ENCODE assay signal across 10 mouse cellular contexts in the genomic region with DNA sequence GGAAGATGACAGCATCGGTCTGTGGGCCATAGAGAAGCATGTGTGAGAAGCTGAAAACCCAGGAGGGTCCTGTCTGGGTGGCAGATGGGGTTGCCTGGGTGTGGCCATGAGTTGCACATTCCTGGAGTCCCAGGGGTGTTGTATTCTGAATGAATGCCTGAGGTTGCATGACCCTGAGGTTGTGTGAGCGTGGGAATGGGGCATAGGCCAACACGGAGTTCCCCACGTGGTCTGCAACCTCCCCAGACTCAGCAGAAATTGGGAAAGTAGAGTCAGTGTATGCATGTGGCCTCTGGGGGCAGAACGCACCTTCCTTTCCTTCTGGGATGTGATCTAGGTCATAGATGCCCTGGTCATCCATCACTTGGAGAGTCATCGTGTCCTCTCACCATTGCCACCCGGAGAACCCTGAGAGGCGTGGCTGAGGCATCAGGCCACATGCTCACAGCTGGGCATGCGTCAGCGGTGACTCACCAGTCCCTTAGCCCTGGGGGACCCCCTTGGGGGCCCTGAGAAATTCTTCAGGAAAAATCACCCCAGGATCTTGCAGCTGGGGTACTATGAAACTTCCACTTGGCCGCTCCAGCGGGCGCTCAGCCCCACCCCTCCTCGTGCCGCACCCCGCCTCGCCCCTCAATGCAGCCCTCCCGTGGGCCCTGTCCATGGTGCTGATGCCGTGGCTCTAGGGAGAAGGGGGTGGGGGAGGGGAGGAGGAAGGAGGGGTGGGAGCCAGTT. TPM values are rescaled to one million over a fixed set of nuclear protein-coding genes. Genes with fewer than 3 reads are reported as not detected.
A peak's percentile ranks its signal among the peaks of the same experiment; 100 is the strongest.
DNase-seq lines count a peak whose midpoint lies in the region; ATAC-seq and TF ChIP-seq lines count a peak whose summit lies in the region.
"Had no signal": no experiment of that assay in that cellular context is flagged by ENCODE, and none has a peak within 500 bp of the region (broad histone marks: within the 10 kb centered on the region; RNA-seq: fewer than 3 reads in every experiment).

No protein-coding gene starts in this region.

- H3K27me3 ChIP-seq in limb, embryonic 13.5 days: peaks cover 40% of the 10 kb centered on the region
- H3K27me3 ChIP-seq in stomach, postnatal 0 days (ENCODE audit: control insufficient read depth, insufficient read depth, low read length): no peaks in the 10 kb centered on the region

- H3K9ac ChIP-seq in limb, embryonic 13.5 days: no peak overlapping the region
- H3K9ac ChIP-seq in stomach, postnatal 0 days (ENCODE audit: low read length): no peak overlapping the region

- no peak overlapping the region for H3K27ac ChIP-seq in limb, embryonic 13.5 days
- no peak overlapping the region for H3K27ac ChIP-seq in stomach, postnatal 0 days (replicated peaks)

- H3K4me3 ChIP-seq in limb, embryonic 13.5 days: no peak overlapping the region
- no peak overlapping the region for H3K4me3 ChIP-seq in stomach, postnatal 0 days (ENCODE audit: low read depth, low read length)

- no peak for TF ChIP-seq POLR2A in brain, embryonic 14.5 days (IDR thresholded peaks at IDR 0.05; ENCODE audit: borderline replicate concordance, extremely low read depth, insufficient read depth, insufficient read length, poor library complexity, severe bottlenecking)

- ATAC-seq in limb, embryonic 13.5 days (ENCODE audit: low FRiP score, low read depth): no peak
- 0 out of 2 replicates have a peak, but pooled peaks have one; percentile 13 for ATAC-seq in stomach, postnatal 0 days (ENCODE audit: low FRiP score, low TSS enrichment)
- ATAC-seq in megakaryocyte, adult 5-6 weeks (ENCODE audit: poor library complexity, severe bottlenecking): no peak

- no peaks in the 10 kb centered on the region for H3K36me3 ChIP-seq in limb, embryonic 13.5 days
- H3K36me3 ChIP-seq in stomach, postnatal 0 days (ENCODE audit: control insufficient read depth, insufficient read depth, low read length): no peaks in the 10 kb centered on the region

- H3K4me2 ChIP-seq in limb, embryonic 13.5 days (replicated peaks): peak overlapping the region; percentile 7; the same call in 1 of the 2 replicates
- H3K4me2 ChIP-seq in stomach, postnatal 0 days (replicated peaks; ENCODE audit: low read depth): no peak overlapping the region; the same call in 1 of the 2 replicates

- WGBS in limb, embryonic 13.5 days: 13% methylated on average over 19 of the region's 19 CpGs
- WGBS in stomach, postnatal 0 days: 7% methylated on average over 19 of the region's 19 CpGs

- H3K9me3 ChIP-seq in limb, embryonic 13.5 days: no peaks in the 10 kb centered on the region
- no peaks in the 10 kb centered on the region for H3K9me3 ChIP-seq in stomach, postnatal 0 days (ENCODE audit: control insufficient read depth, low read length)

- no peak for TF ChIP-seq CTCF in brain, embryonic 14.5 days (IDR thresholded peaks at IDR 0.05; ENCODE audit: borderline replicate concordance, extremely low read depth, insufficient read depth, insufficient read length)
- no peak for TF ChIP-seq CTCF in stomach, postnatal 0 days (IDR thresholded peaks at IDR 0.05; ENCODE audit: low read depth)

- peak; percentile 36 for DNase-seq in urinary bladder, postnatal 14 days (ENCODE audit: low spot score)
- no peak for DNase-seq in urinary bladder, adult 18-20 months (ENCODE audit: low spot score in 2 of 2)
- peak; percentile 8 for DNase-seq in brain, embryonic 14.5 days (ENCODE audit: low read depth)
- DNase-seq in heart, adult 8-10 months (ENCODE audit: low spot score): peak; percentile 46
- DNase-seq in stomach, postnatal 0 days (ENCODE audit: low spot score): peak; percentile 56
- no peak for DNase-seq in natural killer cell, adult 2 months (ENCODE audit: low spot score in 2 of 2)

- H3K4me1 ChIP-seq in limb, embryonic 13.5 days: peaks cover 9% of the 10 kb centered on the region; the same call in 1 of the 2 replicates
- H3K4me1 ChIP-seq in stomach, postnatal 0 days (replicated peaks; ENCODE audit: control insufficient read depth, insufficient read depth): no peaks in the 10 kb centered on the region; the same call in 1 of the 2 replicates

- no peak for TF ChIP-seq EP300 in stomach, postnatal 0 days (optimal IDR thresholded peaks at IDR 0.05)

RNA-seq across cellular contexts. Expression of gene Col5a3, which starts 2.2 kb away (rescaled TPM):
- 0.85 and 1.2 TPM in 2 replicates for polyA plus RNA-seq in brain, embryonic 14.5 days (2012; rRNA removed)
- 10 to 100 TPM in 1 of 4 experiments, 1 to 10 TPM in 3; 5.6 to 10.2 (median 6.4) TPM for total RNA-seq in heart, adult 8-10 months (2022)
- polyA plus RNA-seq in limb, embryonic 13.5 days (2015; fragmentation: Nextera tagmentation; extraction: Ambion mirVana): 0.60 and 0.62 TPM in 2 replicates
- 2.4 and 2.6 TPM in 2 replicates for polyA plus RNA-seq in stomach, postnatal 0 days (2015; fragmentation: Nextera tagmentation; extraction: Ambion mirVana)
- total RNA-seq in megakaryocyte, adult 5-6 weeks (2015): 0.04 TPM in 1 of 2 replicates, not detected in the other
- 0.11 TPM in 1 of 2 replicates, not detected in the other for total RNA-seq in megakaryocyte, adult 5-6 weeks (2017)
- total RNA-seq: hematopoietic stem cell, adult 5-6 weeks had no signal

RNA-seq across cellular contexts. Expression of gene Rdh8, which starts 5.6 kb away (rescaled TPM):
- polyA plus RNA-seq in brain, embryonic 14.5 days (2012; rRNA removed): not detected in 2 replicates
- not detected for total RNA-seq in heart, adult 8-10 months (2022)
- polyA plus RNA-seq in limb, embryonic 13.5 days (2015; fragmentation: Nextera tagmentation; extraction: Ambion mirVana): not detected in 2 replicates
- not detected in 2 replicates for polyA plus RNA-seq in stomach, postnatal 0 days (2015; fragmentation: Nextera tagmentation; extraction: Ambion mirVana)
- not detected in 2 replicates for total RNA-seq in megakaryocyte, adult 5-6 weeks (2015)
- not detected in 2 replicates for total RNA-seq in megakaryocyte, adult 5-6 weeks (2017)
- total RNA-seq: hematopoietic stem cell, adult 5-6 weeks had no signal
- polyA plus RNA-seq: spleen, adult 2 months had no signal

RNA-seq across cellular contexts. Expression of gene A230050P20Rik, which starts 55.7 kb away (rescaled TPM):
- 6.6 and 8.7 TPM in 2 replicates for polyA plus RNA-seq in brain, embryonic 14.5 days (2012; rRNA removed)
- total RNA-seq in heart, adult 8-10 months (2022): 1 to 10 TPM; 3.4 to 6.0 (median 4.8) TPM
- 4.6 and 5.6 TPM in 2 replicates for polyA plus RNA-seq in limb, embryonic 13.5 days (2015; fragmentation: Nextera tagmentation; extraction: Ambion mirVana)
- 6.9 TPM in 2 replicates for polyA plus RNA-seq in stomach, postnatal 0 days (2015; fragmentation: Nextera tagmentation; extraction: Ambion mirVana)
- 1.5 and 2.3 TPM in 2 replicates for total RNA-seq in megakaryocyte, adult 5-6 weeks (2015)
- 1.4 and 2.6 TPM in 2 replicates for total RNA-seq in megakaryocyte, adult 5-6 weeks (2017)

Comparison
In these comparisons a context has a peak if more than half of its experiments do, and no peak if none do; other contexts are left out.
1. DNase-seq: peak in urinary bladder, postnatal 14 days (single experiment), brain, embryonic 14.5 days (single experiment), heart, adult 8-10 months (single experiment) and stomach, postnatal 0 days (single experiment); none in urinary bladder, adult 18-20 months (0 of 2) and natural killer cell, adult 2 months (0 of 2).